Mouse (Mus musculus): ENCODE data around the gene Klre1.

DNA sequence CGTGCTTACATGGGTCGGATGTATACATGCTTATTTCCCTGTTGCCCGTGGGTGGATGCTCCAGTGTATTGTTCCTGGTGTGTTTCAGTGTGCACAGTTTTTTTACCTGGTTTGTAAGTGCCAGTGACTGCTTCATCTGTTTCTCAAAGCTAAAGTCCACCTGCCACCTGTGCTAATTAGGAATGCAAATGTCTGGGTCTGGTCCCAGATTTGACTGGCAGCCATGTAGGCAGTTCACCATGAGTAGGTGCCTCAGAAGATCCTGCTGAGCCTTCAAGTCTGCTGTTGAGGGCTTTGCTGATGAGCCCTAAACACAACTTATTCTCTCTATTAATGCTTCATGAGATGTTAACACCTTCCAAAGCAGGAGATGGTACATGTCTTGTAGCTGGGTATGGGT is 35.2 kb upstream of the Klre1 start:
- TF ChIP-seq POLR2A (IDR thresholded peaks at IDR 0.05; ENCODE audit: insufficient read depth, low read depth, low read length) (no peak), CTCF (IDR thresholded peaks at IDR 0.05; ENCODE audit: insufficient read depth, low read depth, low read length) (no peak)

Data from olfactory bulb, adult 2 months (tissue).